Mouse (Mus musculus) stomach, postnatal 0 days (tissue): ENCODE measurements at regions not wholly inside any gene's neighbourhood (a gene's known extent, or its start where the extent isn't known, plus 50 kb on each side); places are given as distances from the start of the nearest gene placed in this dataset.

Source experiments
- CTCF ChIP-seq: IDR thresholded peaks from 2 replicates; pipeline ENCODE4 v1.5.1; 2016; ENCODE audit warnings: antibody characterized with exemption, low read depth, mild to moderate bottlenecking, moderate library complexity
- EP300 ChIP-seq: optimal IDR thresholded peaks from 2 replicates; pipeline ENCODE3; 2016; ENCODE audit warnings: antibody characterized with exemption

DNA sequence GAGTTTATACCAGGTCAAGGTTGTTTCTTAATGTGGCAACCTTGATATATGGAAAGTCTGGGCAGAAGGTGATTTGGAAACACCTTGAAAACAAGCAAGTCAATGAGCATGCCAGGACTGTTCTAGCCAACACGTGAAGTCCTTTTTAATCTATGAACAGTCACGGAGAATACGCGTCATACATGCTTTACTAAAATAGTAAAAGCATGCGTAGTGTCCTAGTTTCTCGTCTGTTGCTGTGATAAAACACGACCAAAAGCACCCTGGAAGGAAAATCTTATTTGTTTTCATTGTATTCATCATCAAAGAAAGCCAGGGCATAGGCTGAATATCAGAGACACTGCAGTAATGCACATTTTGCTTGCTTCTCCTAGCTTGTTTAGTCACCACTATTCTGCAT, 575.2 kb downstream of the Basp1 start:
- TF ChIP-seq CTCF (no peak), EP300 (no peak)
